Mouse (Mus musculus): ENCODE measurements around the gene Ulbp1. TPM values are rescaled to one million over a fixed set of nuclear protein-coding genes. Genes with fewer than 3 reads are reported as not detected.
A peak's percentile ranks its signal among the peaks of the same experiment; 100 is the strongest.
"Not testable (repeated sequence)": the region's sequence is repeated elsewhere in the genome, so short reads cannot be mapped to it uniquely, and the experiment has no call there.

Ulbp1 gene
- polyA plus RNA-seq (2015; fragmentation: Nextera tagmentation; extraction: Ambion mirVana): 0.79 and 1.5 TPM in 2 replicates

DNA sequence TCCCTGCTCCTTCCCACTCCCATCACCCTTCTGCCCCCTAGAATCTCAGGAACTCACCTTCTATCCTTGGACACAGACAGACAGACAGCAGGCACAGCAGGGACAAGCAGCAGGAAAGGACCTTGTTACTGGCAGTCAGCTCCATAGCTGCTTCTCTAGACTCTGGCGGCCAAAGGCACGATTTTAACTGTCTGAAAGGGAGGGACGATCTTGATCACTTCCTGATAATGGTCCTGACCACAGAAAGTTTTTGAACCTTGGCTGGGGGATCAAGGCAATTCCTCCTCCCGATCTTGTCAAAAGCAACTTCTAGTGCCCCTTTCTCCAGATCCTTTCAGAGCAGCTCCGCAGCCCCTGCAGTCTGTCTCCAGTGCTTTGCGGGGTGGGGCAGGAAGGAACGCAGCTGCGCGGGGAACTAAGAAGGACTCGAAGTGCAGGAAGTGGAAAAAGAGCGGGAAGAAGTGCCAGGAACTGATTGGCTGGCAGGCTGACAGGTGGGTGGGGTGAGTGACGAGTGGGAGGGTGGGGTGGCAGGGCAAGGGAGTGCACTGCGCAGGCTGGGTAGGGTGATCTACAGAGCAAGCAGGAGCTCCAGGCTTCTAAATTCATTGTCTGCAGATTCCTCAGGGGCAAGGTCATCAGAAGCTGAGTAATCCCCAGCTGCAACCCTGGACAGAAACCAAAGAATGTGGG, at the start of gene Ulbp1:
Ulbp1 (minus strand) TSS at position 442 of the 693 bp plus-strand sequence.
- DNase-seq (ENCODE audit: low spot score) (peak; percentile 44), ATAC-seq (replicated peaks; ENCODE audit: low FRiP score, low read depth) (peak; percentile 43; the same call in 1 of the 2 replicates)
- H3K9me3 ChIP-seq (replicated peaks; ENCODE audit: low read length): no peaks in the 10 kb centered on the region
- H3K4me1 ChIP-seq (replicated peaks; ENCODE audit: insufficient read depth, low read length): no peaks in the 10 kb centered on the region
- no peaks in the 10 kb centered on the region for H3K27me3 ChIP-seq (ENCODE audit: insufficient read depth, low read length)
- 51% methylated on average over 13 of the region's 13 CpGs for WGBS
- no peak for TF ChIP-seq CTCF (IDR thresholded peaks at IDR 0.05; ENCODE audit: low read depth)
- H3K9ac ChIP-seq (ENCODE audit: low read depth, low read length): no peak within 1 kb of the TSS
- H3K4me2 ChIP-seq (ENCODE audit: low read length): peak within 1 kb of the TSS; percentile 42
- no peaks in the 10 kb centered on the region for H3K36me3 ChIP-seq (ENCODE audit: insufficient read depth, low read length)
- H3K27ac ChIP-seq: no peak within 1 kb of the TSS
- H3K4me3 ChIP-seq (replicated peaks; ENCODE audit: low read depth, low read length): no peak within 1 kb of the TSS

GRCm38 (mm10) chr10:7498180-7498579, 24.7 kb upstream of the Ulbp1 start:
- H3K4me2 ChIP-seq (ENCODE audit: low read length); H3K4me1 ChIP-seq (replicated peaks; ENCODE audit: insufficient read depth, low read length); DNase-seq (ENCODE audit: low spot score); ATAC-seq (replicated peaks; ENCODE audit: low FRiP score, low read depth); H3K9me3 ChIP-seq (replicated peaks; ENCODE audit: low read length); H3K9ac ChIP-seq (ENCODE audit: low read depth, low read length); H3K36me3 ChIP-seq (ENCODE audit: insufficient read depth, low read length); H3K4me3 ChIP-seq (replicated peaks; ENCODE audit: low read depth, low read length); H3K27ac ChIP-seq; H3K27me3 ChIP-seq (ENCODE audit: insufficient read depth, low read length): not testable (repeated sequence)
- WGBS: 59% methylated on average over 1 of the region's 1 CpGs

GRCm38 (mm10) chr10:7492384-7492783, 18.9 kb upstream of the Ulbp1 start:
- not testable (repeated sequence) for H3K9ac ChIP-seq (ENCODE audit: low read depth, low read length); H3K36me3 ChIP-seq (ENCODE audit: insufficient read depth, low read length); ATAC-seq (replicated peaks; ENCODE audit: low FRiP score, low read depth); H3K9me3 ChIP-seq (replicated peaks; ENCODE audit: low read length); H3K4me3 ChIP-seq (replicated peaks; ENCODE audit: low read depth, low read length); H3K4me1 ChIP-seq (replicated peaks; ENCODE audit: insufficient read depth, low read length); DNase-seq (ENCODE audit: low spot score); H3K27me3 ChIP-seq (ENCODE audit: insufficient read depth, low read length); H3K27ac ChIP-seq
- WGBS: 7% methylated on average over 10 of the region's 10 CpGs
- peak; percentile 14; the same call in 1 of the 2 replicates for TF ChIP-seq CTCF (IDR thresholded peaks at IDR 0.05; ENCODE audit: low read depth)
- peak overlapping the region; percentile 40 for H3K4me2 ChIP-seq (ENCODE audit: low read length)

DNA sequence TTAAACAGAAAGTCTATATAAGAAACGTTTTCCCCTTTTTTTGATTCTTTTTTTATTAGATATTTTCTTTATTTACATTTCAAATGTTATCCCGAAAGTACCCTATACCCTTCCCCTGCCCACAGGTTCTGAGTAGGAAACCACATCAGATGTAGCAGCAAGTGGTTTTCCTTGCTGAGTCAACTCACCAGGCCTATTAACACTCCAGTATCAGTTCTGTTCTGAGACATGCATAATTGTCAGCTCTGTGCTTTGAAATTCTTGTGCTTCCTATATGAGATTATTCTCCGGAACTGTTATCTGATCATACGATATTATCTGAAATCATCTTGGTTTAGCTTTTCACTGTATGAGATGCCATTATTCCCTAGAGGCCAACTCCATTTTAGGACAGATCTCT, 10.2 kb upstream of the Ulbp1 start:
- H3K36me3 ChIP-seq (ENCODE audit: insufficient read depth, low read length): no peaks in the 10 kb centered on the region
- no peak for TF ChIP-seq CTCF (IDR thresholded peaks at IDR 0.05; ENCODE audit: low read depth)
- H3K27ac ChIP-seq: no peak overlapping the region
- H3K4me2 ChIP-seq (ENCODE audit: low read length): no peak overlapping the region
- no peaks in the 10 kb centered on the region for H3K27me3 ChIP-seq (ENCODE audit: insufficient read depth, low read length)
- no peak overlapping the region for H3K4me3 ChIP-seq (replicated peaks; ENCODE audit: low read depth, low read length)
- no peaks in the 10 kb centered on the region for H3K9me3 ChIP-seq (replicated peaks; ENCODE audit: low read length)
- H3K9ac ChIP-seq (ENCODE audit: low read depth, low read length): no peak overlapping the region
- ATAC-seq (replicated peaks; ENCODE audit: low FRiP score, low read depth): no peak
- WGBS: 64% methylated on average over 4 of the region's 4 CpGs
- DNase-seq (ENCODE audit: low spot score): no peak
- no peaks in the 10 kb centered on the region for H3K4me1 ChIP-seq (replicated peaks; ENCODE audit: insufficient read depth, low read length)

- not testable (repeated sequence) for DNase-seq (ENCODE audit: low spot score); ATAC-seq (replicated peaks; ENCODE audit: low FRiP score, low read depth); H3K9me3 ChIP-seq (replicated peaks; ENCODE audit: low read length); H3K4me1 ChIP-seq (replicated peaks; ENCODE audit: insufficient read depth, low read length); H3K27me3 ChIP-seq (ENCODE audit: insufficient read depth, low read length); H3K9ac ChIP-seq (ENCODE audit: low read depth, low read length); H3K36me3 ChIP-seq (ENCODE audit: insufficient read depth, low read length); H3K4me2 ChIP-seq (ENCODE audit: low read length); H3K27ac ChIP-seq; H3K4me3 ChIP-seq (replicated peaks; ENCODE audit: low read depth, low read length)
- 91% methylated on average over 7 of the region's 13 CpGs for WGBS
These were observed 787 bp upstream of the Ulbp1 start for GRCm38 (mm10) chr10:7474225-7474624.

DNA sequence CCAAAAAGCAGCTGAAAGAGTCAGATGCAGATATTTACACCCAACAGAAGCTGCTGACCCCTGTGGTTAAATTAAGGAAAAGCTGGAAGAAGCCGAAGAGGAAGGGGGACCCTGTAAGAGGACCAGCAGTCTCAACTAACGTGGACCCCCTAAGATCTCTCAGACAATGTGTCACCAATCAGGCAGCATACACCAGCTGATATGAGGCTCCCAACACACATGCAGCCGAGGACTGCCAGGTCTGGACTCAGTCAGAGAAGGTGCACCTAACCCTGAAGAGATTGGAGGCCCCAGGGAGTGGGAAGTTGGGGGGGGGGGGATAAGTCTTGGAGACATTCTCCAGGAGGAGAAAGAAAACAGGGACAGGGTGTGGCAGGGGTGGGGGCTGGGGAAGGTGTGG, 1.8 kb downstream of the Ulbp1 start:
- no peak for TF ChIP-seq CTCF (IDR thresholded peaks at IDR 0.05; ENCODE audit: low read depth)
- 78% methylated on average over 3 of the region's 3 CpGs for WGBS
- ATAC-seq (replicated peaks; ENCODE audit: low FRiP score, low read depth): no peak
- no peak overlapping the region for H3K27ac ChIP-seq
- H3K27me3 ChIP-seq (ENCODE audit: insufficient read depth, low read length): no peaks in the 10 kb centered on the region
- no peak overlapping the region for H3K9ac ChIP-seq (ENCODE audit: low read depth, low read length)
- no peaks in the 10 kb centered on the region for H3K4me1 ChIP-seq (replicated peaks; ENCODE audit: insufficient read depth, low read length)
- no peaks in the 10 kb centered on the region for H3K36me3 ChIP-seq (ENCODE audit: insufficient read depth, low read length)
- no peak overlapping the region for H3K4me3 ChIP-seq (replicated peaks; ENCODE audit: low read depth, low read length)
- no peak overlapping the region for H3K4me2 ChIP-seq (ENCODE audit: low read length)
- no peaks in the 10 kb centered on the region for H3K9me3 ChIP-seq (replicated peaks; ENCODE audit: low read length)
- no peak for DNase-seq (ENCODE audit: low spot score)

GRCm38 (mm10) chr10:7470457-7470856, 3.0 kb downstream of the Ulbp1 start:
- ATAC-seq (replicated peaks; ENCODE audit: low FRiP score, low read depth) (no peak), DNase-seq (ENCODE audit: low spot score) (no peak)
- H3K27me3 ChIP-seq (ENCODE audit: insufficient read depth, low read length): no peaks in the 10 kb centered on the region
- no peaks in the 10 kb centered on the region for H3K9me3 ChIP-seq (replicated peaks; ENCODE audit: low read length)
- no peak overlapping the region for H3K9ac ChIP-seq (ENCODE audit: low read depth, low read length)
- no peaks in the 10 kb centered on the region for H3K4me1 ChIP-seq (replicated peaks; ENCODE audit: insufficient read depth, low read length)
- 10% methylated on average over 7 of the region's 7 CpGs for WGBS
- H3K36me3 ChIP-seq (ENCODE audit: insufficient read depth, low read length): no peaks in the 10 kb centered on the region
- H3K4me2 ChIP-seq (ENCODE audit: low read length): peak overlapping the region; percentile 44
- TF ChIP-seq CTCF (IDR thresholded peaks at IDR 0.05; ENCODE audit: low read depth): no peak
- H3K4me3 ChIP-seq (replicated peaks; ENCODE audit: low read depth, low read length): no peak overlapping the region
- H3K27ac ChIP-seq: no peak overlapping the region
